Mouse (Mus musculus) heart, embryonic 16.5 days (tissue): ENCODE data around the gene Stxbp3. TPM values are rescaled to one million over a fixed set of nuclear protein-coding genes. Genes with fewer than 3 reads are reported as not detected.
A peak's percentile ranks its signal among the peaks of the same experiment; 100 is the strongest.

Experiments
- ATAC-seq: fragments of 200-750 bp; cut with Nextera tagmentation; replicated peaks from 2 replicates; pipeline ENCODE4 v1.8.0; 2017; ENCODE audit warnings: moderate number of reproducible peaks; ENCODE audit not compliant: insufficient read depth, low FRiP score; ENCODE audit errors: extremely low read depth
- H3K27ac ChIP-seq: fragments of 300-500 bp; sonication (generic); 2 replicates; pipeline ENCODE4 v1.5.1; 2014; ENCODE audit warnings: mild to moderate bottlenecking, low read length, control low read depth, moderate library complexity
- H3K27me3 ChIP-seq: fragments of 300-500 bp; sonication (generic); 2 replicates; pipeline ENCODE4 v1.6.1; 2014; ENCODE audit warnings: low read length, mixed read lengths; ENCODE audit not compliant: control insufficient read depth, insufficient read depth
- H3K36me3 ChIP-seq: fragments of 300-500 bp; sonication (generic); 2 replicates; pipeline ENCODE4 v1.6.1; 2014; ENCODE audit not compliant: control insufficient read depth, insufficient read depth
- H3K4me1 ChIP-seq: fragments of 300-500 bp; sonication (generic); 2 replicates; pipeline ENCODE4 v1.6.1; 2014; ENCODE audit warnings: low read length, mixed read lengths; ENCODE audit not compliant: control insufficient read depth, insufficient read depth
- H3K4me2 ChIP-seq: fragments of 300-500 bp; sonication (generic); 2 replicates; pipeline ENCODE4 v1.6.1; 2014; ENCODE audit warnings: low read depth, mild to moderate bottlenecking, control low read depth, low read length
- H3K4me3 ChIP-seq: fragments of 300-500 bp; sonication (generic); 2 replicates; pipeline ENCODE4 v1.5.1; 2014; ENCODE audit warnings: mild to moderate bottlenecking, control low read depth, low read length
- H3K9ac ChIP-seq: fragments of 300-500 bp; sonication (generic); 2 replicates; pipeline ENCODE4 v1.6.1; 2014; ENCODE audit warnings: low read length, control low read depth
- H3K9me3 ChIP-seq: fragments of 300-500 bp; sonication (generic); replicated peaks from 2 replicates; pipeline ENCODE4 v1.6.1; 2016; ENCODE audit warnings: low read length; ENCODE audit not compliant: control insufficient read depth
- WGBS: fragments of 180-500 bp; shearing (Covaris S2); extraction: QIAGEN DNeasy Blood & Tissue Kit; methylation state at CpG from one replicate; pipeline ENCODE4 v1.1.7; 2014; 5-methylcytosine and 5-hydroxymethylcytosine counted together
- polyA plus RNA-seq: library from polyadenylated mRNA; unstranded; fragments of >200 nt; fragmentation: Nextera tagmentation; extraction: Ambion mirVana; gene quantifications from 2 replicates; pipeline ENCODE4 v1.2.1, GENCODE M21; 2015

Stxbp3 gene
- polyA plus RNA-seq, 1 experiment from 2014 or later: 33.1 TPM

DNA sequence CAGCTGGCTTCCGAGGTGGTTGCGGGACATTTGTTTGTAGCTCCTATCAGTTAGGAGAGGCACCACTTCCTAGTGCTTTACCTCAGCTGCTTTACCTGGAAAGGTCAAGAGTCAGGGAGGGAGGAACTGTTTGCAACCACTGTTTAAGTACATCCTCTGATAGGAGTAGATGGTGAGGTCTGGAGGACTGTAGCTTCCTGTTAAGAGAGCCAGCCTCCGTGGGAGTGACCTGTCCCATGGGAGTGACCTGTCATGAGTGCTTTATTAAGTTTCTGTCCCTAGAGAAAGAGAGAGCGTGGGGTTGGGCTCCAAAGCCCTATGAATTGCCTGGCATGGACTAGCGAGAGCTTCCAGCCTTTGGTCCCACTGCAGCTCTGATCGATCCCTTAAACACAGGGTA is 70.8 kb downstream of the Stxbp3 start:
- H3K4me2 ChIP-seq: no peak overlapping the region
- no peak for ATAC-seq
- no peaks in the 10 kb centered on the region for H3K4me1 ChIP-seq
- no peak overlapping the region for H3K9ac ChIP-seq
- no peak overlapping the region for H3K4me3 ChIP-seq
- no peak overlapping the region for H3K27ac ChIP-seq
- no peaks in the 10 kb centered on the region for H3K9me3 ChIP-seq
- no peaks in the 10 kb centered on the region for H3K27me3 ChIP-seq
- no peaks in the 10 kb centered on the region for H3K36me3 ChIP-seq
- 64% methylated on average over 6 of the region's 6 CpGs for WGBS

DNA sequence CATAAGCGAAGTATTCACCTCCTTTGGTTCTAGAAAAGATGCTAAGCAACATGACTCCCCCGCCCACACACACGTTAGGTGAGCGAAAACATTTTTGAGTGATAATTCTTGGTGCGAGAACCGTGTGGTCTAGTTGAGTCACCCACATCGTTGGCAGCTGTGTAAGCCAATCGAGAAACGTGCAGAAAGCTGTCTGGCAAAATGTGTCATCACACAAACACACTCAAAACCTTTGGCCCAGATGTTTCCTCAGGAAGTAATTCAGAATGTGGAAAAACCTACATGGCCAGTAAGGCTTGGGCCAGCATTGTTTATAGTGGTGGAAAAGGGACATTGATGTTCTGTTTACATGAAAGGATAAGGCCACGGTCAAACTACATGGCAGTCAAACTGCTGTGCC is 72.9 kb downstream of the Stxbp3 start:
- ATAC-seq: no peak
- H3K9me3 ChIP-seq: no peaks in the 10 kb centered on the region
- no peak overlapping the region for H3K4me2 ChIP-seq
- no peak overlapping the region for H3K27ac ChIP-seq
- 61% methylated on average over 10 of the region's 10 CpGs for WGBS
- H3K36me3 ChIP-seq: no peaks in the 10 kb centered on the region
- H3K4me3 ChIP-seq: no peak overlapping the region
- H3K9ac ChIP-seq: no peak overlapping the region
- no peaks in the 10 kb centered on the region for H3K4me1 ChIP-seq
- 0 out of 2 replicates have a peak, but pooled peaks cover 3% of the 10 kb centered on the region for H3K27me3 ChIP-seq

DNA sequence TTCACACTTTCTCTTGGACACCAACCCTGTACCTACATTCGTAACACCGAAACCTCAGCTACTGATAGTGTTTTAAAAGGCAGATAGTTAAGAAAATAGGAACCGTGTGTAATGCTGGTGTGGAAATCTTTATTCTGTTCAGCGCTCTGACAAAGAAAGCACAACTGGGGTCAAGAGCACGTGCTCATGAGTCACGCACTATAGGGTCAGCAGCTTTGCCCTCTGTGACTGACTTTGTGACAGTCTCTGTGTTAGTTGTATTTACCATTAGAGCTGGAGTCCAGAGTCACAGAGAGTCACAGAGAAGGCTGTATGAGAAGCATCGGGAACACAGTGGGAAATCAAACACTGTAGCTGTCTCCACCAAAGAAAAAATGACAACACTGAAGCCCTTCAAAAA is 73.4 kb downstream of the Stxbp3 start:
- Histone ChIP-seq H3K4me2 (no peak overlapping the region), H3K27ac (no peak overlapping the region), H3K4me3 (no peak overlapping the region), H3K9me3 (no peaks in the 10 kb centered on the region), H3K27me3 (0 out of 2 replicates have a peak, but pooled peaks cover 3% of the 10 kb centered on the region), H3K4me1 (no peaks in the 10 kb centered on the region), H3K9ac (no peak overlapping the region), H3K36me3 (no peaks in the 10 kb centered on the region)
- 73% methylated on average over 7 of the region's 7 CpGs for WGBS
- ATAC-seq: no peak

DNA sequence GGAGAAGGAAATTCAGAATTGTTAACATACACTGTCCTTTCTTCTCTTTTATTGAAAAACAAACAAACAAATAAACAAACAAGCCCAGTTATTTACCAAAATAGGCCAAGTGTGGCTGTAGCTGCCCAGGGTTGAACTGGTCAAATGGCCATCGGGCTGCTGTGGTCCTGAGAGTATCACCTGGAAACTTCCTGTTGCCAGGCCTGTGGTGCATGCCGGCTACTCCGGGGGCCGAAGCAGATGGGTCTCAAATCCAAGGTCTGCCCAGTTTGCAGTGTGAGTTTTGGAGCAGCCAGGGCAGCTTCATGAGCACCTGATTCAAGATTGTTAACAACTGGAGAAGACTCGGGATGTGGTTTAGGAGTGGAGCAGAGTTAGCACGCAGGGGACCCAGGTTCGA is 74.8 kb downstream of the Stxbp3 start:
- Histone ChIP-seq H3K4me1 (no peaks in the 10 kb centered on the region), H3K36me3 (no peaks in the 10 kb centered on the region), H3K27ac (no peak overlapping the region), H3K4me2 (no peak overlapping the region), H3K4me3 (no peak overlapping the region), H3K9me3 (no peaks in the 10 kb centered on the region), H3K9ac (no peak overlapping the region), H3K27me3 (0 out of 2 replicates have a peak, but pooled peaks cover 3% of the 10 kb centered on the region)
- WGBS: 82% methylated on average over 7 of the region's 7 CpGs
- ATAC-seq: no peak

DNA sequence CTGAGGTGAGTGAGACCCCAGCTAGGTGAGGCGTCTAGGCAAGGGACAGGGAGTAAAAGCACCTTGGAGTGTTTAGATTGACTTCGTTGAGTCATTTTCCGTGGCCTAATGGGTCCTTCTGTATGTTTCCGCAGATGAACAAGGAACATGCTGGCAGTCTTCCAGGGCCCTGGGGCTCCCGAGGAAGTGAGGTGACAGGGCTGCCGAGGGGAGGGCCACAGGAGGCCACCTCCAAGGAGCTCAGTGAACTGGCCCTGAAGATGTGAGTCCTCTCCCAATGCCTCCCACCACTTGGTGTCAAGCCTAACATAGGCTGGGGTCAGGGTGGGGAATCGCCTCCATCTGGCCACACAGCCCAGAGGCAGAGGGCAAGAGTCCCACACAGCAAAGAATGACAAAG is 75.3 kb downstream of the Stxbp3 start:
- Histone ChIP-seq H3K4me1 (no peaks in the 10 kb centered on the region), H3K27ac (no peak overlapping the region), H3K27me3 (0 out of 2 replicates have a peak, but pooled peaks cover 3% of the 10 kb centered on the region), H3K4me2 (no peak overlapping the region), H3K4me3 (no peak overlapping the region), H3K9me3 (no peaks in the 10 kb centered on the region), H3K36me3 (no peaks in the 10 kb centered on the region), H3K9ac (no peak overlapping the region)
- WGBS: 42% methylated on average over 7 of the region's 7 CpGs
- no peak for ATAC-seq

DNA sequence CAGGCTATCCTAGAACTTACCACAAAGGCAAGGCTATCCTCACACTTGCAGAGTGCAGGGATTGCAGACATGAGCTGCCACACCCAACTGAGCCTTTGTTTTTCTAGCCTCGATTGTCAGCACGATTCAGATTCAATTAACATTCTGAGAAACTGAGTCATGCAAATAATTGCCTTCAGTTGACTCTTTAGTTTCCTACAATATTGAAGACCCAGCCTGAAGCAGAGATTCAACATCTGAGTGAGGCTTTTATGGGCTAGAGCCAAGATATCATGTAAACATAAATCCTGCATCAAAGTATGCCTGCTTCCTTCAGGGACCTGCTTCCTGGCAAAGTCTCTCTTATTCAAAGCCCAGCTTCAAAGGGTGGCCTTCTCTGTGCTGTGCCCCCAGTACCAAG is 76.6 kb downstream of the Stxbp3 start:
- H3K9me3 ChIP-seq: no peaks in the 10 kb centered on the region
- WGBS: 64% methylated on average over 2 of the region's 2 CpGs
- H3K27ac ChIP-seq: no peak overlapping the region
- H3K27me3 ChIP-seq: 0 out of 2 replicates have a peak, but pooled peaks cover 3% of the 10 kb centered on the region
- no peaks in the 10 kb centered on the region for H3K4me1 ChIP-seq
- no peak overlapping the region for H3K4me3 ChIP-seq
- no peak for ATAC-seq
- H3K36me3 ChIP-seq: no peaks in the 10 kb centered on the region
- no peak overlapping the region for H3K4me2 ChIP-seq
- no peak overlapping the region for H3K9ac ChIP-seq

DNA sequence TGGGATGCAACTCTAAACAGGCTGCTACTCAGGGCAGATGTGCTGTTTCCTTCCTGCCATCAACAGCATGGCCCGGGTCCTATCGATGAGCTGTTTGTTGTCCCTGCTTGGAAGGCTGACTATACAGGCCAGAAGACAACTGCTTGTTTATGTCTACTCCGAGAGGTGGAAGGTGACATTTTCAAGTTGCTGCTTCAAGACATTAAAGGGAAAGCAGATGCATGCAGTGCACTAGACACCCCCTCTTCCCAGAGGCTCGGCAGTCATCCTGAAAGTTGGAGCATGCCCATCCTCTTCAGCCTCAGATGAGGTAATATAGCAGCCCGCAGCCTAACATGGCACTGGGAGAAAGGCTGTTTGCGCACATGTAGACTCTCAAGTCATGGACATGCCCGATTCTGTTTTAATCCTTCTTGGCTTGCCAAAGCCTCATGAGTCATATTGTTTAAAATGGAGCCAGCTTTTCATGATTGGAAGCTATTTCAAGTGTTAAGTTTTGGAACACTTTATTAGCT is 77.7 kb downstream of the Stxbp3 start:
- no peaks in the 10 kb centered on the region for H3K36me3 ChIP-seq
- no peak overlapping the region for H3K4me3 ChIP-seq
- 71% methylated on average over 7 of the region's 7 CpGs for WGBS
- 0 out of 2 replicates have a peak, but pooled peaks cover 3% of the 10 kb centered on the region for H3K27me3 ChIP-seq
- H3K27ac ChIP-seq: no peak overlapping the region
- H3K9ac ChIP-seq: no peak overlapping the region
- no peaks in the 10 kb centered on the region for H3K9me3 ChIP-seq
- H3K4me1 ChIP-seq: no peaks in the 10 kb centered on the region
- H3K4me2 ChIP-seq: no peak overlapping the region
- no peak for ATAC-seq

DNA sequence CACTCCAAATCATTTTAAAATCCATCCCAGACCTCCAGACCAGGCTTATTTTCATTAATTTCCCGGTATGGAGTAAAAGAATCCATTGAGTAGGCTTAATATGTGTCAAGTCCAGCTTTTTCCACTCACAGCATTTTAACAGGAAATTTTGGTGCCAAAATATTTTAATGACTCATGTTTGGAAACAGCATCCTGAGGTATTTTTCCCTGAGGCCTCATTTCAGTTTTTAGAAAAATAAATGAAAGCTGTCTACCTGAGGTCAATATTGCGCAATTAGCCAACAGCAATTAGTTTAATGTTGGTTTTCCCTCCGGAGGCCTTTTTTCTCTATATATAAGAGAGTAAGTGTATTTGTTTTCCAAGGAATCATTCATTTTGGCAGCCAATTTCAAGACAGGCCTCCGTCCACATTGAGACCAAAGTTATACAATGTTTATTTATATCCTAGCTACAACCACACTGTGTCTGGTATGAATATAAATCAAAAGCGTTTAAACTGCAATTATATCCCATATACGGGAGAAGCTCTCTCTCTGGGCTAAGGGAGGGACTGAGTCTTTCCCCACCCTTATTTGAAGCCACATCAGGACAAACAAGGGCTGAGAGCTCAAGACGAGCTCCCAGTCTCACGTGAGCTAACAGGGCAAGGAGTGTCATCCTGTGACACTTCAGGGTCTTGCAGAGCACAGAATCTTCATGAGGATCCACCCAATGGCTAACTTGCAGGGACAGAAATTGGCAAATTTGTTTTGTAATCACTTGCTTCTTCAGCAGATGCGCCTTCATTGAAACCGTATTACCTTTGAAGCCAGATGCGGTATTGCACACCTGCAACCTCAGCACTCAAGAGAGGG is 80.5 kb downstream of the Stxbp3 start:
- Histone ChIP-seq H3K4me1 (no peaks in the 10 kb centered on the region), H3K4me3 (no peak overlapping the region), H3K9me3 (no peaks in the 10 kb centered on the region), H3K36me3 (no peaks in the 10 kb centered on the region), H3K4me2 (no peak overlapping the region), H3K9ac (no peak overlapping the region), H3K27ac (peak overlapping the region; percentile 43; the same call in 1 of the 2 replicates), H3K27me3 (peaks cover 5% of the 10 kb centered on the region; the same call in 1 of the 2 replicates)
- 67% methylated on average over 11 of the region's 11 CpGs for WGBS
- ATAC-seq: no peak

DNA sequence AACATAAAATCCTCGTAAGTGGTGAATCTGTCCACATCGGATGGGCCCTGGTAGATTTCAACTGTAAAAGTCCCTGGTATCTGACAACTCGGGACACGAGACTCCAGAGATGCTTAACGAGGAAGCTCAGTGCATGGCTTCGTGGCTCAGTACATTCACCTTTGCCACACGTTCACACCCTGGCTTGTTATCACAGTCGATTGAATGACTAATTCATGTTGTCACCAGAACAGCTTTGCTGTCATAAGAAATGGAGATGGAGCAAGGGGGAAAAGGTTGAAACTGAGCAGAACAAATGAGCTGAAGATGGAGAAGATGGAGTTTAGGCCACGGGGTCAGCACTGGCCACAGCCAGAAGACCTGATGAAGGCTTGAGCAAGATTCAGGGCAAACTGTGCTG is 82.8 kb downstream of the Stxbp3 start:
- Histone ChIP-seq H3K4me1 (no peaks in the 10 kb centered on the region), H3K9me3 (no peaks in the 10 kb centered on the region), H3K9ac (no peak overlapping the region), H3K27ac (no peak overlapping the region), H3K4me2 (no peak overlapping the region), H3K36me3 (no peaks in the 10 kb centered on the region), H3K27me3 (peaks cover 2% of the 10 kb centered on the region; the same call in 1 of the 2 replicates), H3K4me3 (no peak overlapping the region)
- ATAC-seq: no peak
- 54% methylated on average over 9 of the region's 9 CpGs for WGBS
